Mouse (Mus musculus) megakaryocyte progenitor cell, adult 5-6 weeks (primary cell): ENCODE data around the gene Dnajc6. TPM values are rescaled to one million over a fixed set of nuclear protein-coding genes. Genes with fewer than 3 reads are reported as not detected.

Source experiments
- ATAC-seq: replicated peaks from 2 replicates; pipeline ENCODE4 v1.8.0; 2016; ENCODE audit warnings: mild to moderate bottlenecking, moderate TSS enrichment, inconsistent platforms; ENCODE audit not compliant: poor library complexity
- total RNA-seq, 2 experiments: library from RNA; stranded (forward) in 1 of 2; stranded (reverse) in 1 of 2; fragments of 157-497, 149-512 nt in 1 of 2; fragments of 200-1000 nt in 1 of 2; gene quantifications; 2 replicates each; pipeline versions ENCODE4 v1.2.3 to v1.2.4; 2015 to 2017

Dnajc6 gene
- total RNA-seq, 2 experiments from 2014 or later = 17.6 to 22.1 TPM

GRCm38 (mm10) chr4:101635596-101635995 is 139.1 kb downstream of the Dnajc6 start:
- ATAC-seq = no peak

GRCm38 (mm10) chr4:101637472-101637871 is 141.0 kb downstream of the Dnajc6 start:
- no peak for ATAC-seq

GRCm38 (mm10) chr4:101640631-101641030 is 144.2 kb downstream of the Dnajc6 start:
- ATAC-seq = no peak

GRCm38 (mm10) chr4:101642708-101643107 is 146.3 kb downstream of the Dnajc6 start:
- ATAC-seq = no peak

- ATAC-seq = no peak
These were observed 146.8 kb downstream of the Dnajc6 start for GRCm38 (mm10) chr4:101643216-101643615.

GRCm38 (mm10) chr4:101646857-101647195 is 150.4 kb downstream of the Dnajc6 start:
- ATAC-seq = no peak

- ATAC-seq = peak; percentile 74
These were observed 150.9 kb downstream of the Dnajc6 start, which contains the start of gene Leprot for GRCm38 (mm10) chr4:101647196-101647905. Gene Leprot (plus strand): TSS chr4:101647718.

GRCm38 (mm10) chr4:101647976-101648642 is 151.7 kb downstream of the Dnajc6 start:
- no peak for ATAC-seq

GRCm38 (mm10) chr4:101648745-101649144 is 152.3 kb downstream of the Dnajc6 start:
- ATAC-seq = peak; percentile 7

GRCm38 (mm10) chr4:101650961-101651360 is 154.5 kb downstream of the Dnajc6 start:
- no peak for ATAC-seq

- 0 out of 2 replicates have a peak, but pooled peaks have one; percentile 9 for ATAC-seq
These were observed 157.8 kb downstream of the Dnajc6 start for GRCm38 (mm10) chr4:101654256-101654655.

- ATAC-seq = peak; percentile 79
These were observed 158.5 kb downstream of the Dnajc6 start for GRCm38 (mm10) chr4:101654788-101655414.

- peak; percentile 57 for ATAC-seq
These were observed 159.0 kb downstream of the Dnajc6 start for GRCm38 (mm10) chr4:101655415-101655790.

- no peak for ATAC-seq
These were observed 159.6 kb downstream of the Dnajc6 start for GRCm38 (mm10) chr4:101656056-101656455.

GRCm38 (mm10) chr4:101656956-101657570 is 160.6 kb downstream of the Dnajc6 start:
- ATAC-seq = peak; percentile 38

- ATAC-seq = peak; percentile 71
These were observed 167.8 kb downstream of the Dnajc6 start for GRCm38 (mm10) chr4:101664160-101664750.

- ATAC-seq = no peak
These were observed 168.3 kb downstream of the Dnajc6 start for GRCm38 (mm10) chr4:101664766-101665165.

GRCm38 (mm10) chr4:101669161-101669560 is 172.7 kb downstream of the Dnajc6 start:
- no peak for ATAC-seq

GRCm38 (mm10) chr4:101669811-101670210 is 173.4 kb downstream of the Dnajc6 start:
- no peak for ATAC-seq

- ATAC-seq = no peak
These were observed 178.3 kb downstream of the Dnajc6 start for GRCm38 (mm10) chr4:101674790-101675189.

GRCm38 (mm10) chr4:101675726-101676125 is 179.3 kb downstream of the Dnajc6 start:
- no peak for ATAC-seq
